Mouse (Mus musculus) lung, adult 10 weeks (tissue): ENCODE measurements around the gene Olfr1134. TPM values are rescaled to one million over a fixed set of nuclear protein-coding genes. Genes with fewer than 3 reads are reported as not detected.

Experiments
- polyA plus RNA-seq: library from polyadenylated mRNA; stranded (reverse); fragments of 350-450 nt; fragmentation: Illumina TruSeq; extraction: RNeasy Lipid Tissue Mini Kit (QIAGEN cat#74804); gene quantifications from one replicate; pipeline ENCODE4 v1.2.3, GENCODE M21; 2014; ENCODE audit warnings: low read depth, low replicate concordance; ENCODE audit not compliant: insufficient read depth

The Olfr1134 gene
- not detected for polyA plus RNA-seq

GRCm38 (mm10) chr2:87658360-87658759 is at the start of gene Olfr1134:
Gene Olfr1134 (minus strand): TSS chr2:87658460.

GRCm38 (mm10) chr2:87693847-87694246 is 35.6 kb upstream of the Olfr1134 start, which contains the start of gene Olfr1136:
Gene Olfr1136 (minus strand): TSS chr2:87693947.

GRCm38 (mm10) chr2:87673564-87673963 is 15.3 kb upstream of the Olfr1134 start, which contains the start of gene Olfr1135:
Gene Olfr1135 (minus strand): TSS chr2:87673664.

GRCm38 (mm10) chr2:87647274-87647673 is 11.0 kb downstream of the Olfr1134 start, which contains the start of gene Olfr1133:
Gene Olfr1133 (minus strand): TSS chr2:87647374.

DNA sequence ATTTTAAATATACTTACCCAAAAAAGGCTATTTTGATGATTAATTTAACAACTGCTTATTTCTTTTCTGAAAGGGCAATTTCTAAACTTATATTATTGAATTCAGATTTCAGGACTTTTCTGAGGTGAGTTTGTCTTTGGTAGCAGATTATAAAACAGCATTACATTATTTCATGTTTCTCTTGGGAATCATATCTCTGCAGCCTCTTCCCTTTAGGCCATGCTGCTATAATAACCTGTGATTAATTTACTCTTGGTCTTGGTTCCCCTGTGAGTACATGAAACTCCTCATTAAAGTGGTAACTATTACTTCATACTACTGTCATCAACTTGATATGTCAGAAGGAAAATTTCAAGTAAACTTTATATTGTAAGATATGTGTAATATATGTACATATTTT is 20.8 kb downstream of the Olfr1134 start, which contains the start of gene Olfr1132:
Gene Olfr1132, minus strand, starts transcription at position 101 of the 400 bp plus-strand sequence.

DNA sequence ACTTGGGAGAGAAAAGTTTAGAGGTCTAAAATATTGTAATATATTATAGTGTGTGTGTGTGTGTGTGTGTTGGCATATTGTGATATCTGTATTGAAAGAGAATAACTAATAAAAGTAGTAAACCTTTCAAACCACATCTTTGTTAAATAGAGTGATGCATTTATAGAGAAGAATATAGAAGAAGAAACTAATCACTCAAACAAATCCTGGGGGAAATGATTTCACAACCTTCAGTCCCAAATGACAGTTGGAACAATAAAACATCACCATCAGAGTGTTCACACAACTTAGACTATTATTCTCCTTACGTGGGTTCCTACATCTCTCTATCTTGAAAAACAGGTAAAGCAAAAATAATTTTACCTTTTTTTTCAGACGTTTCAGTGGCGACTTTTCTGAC is 31.5 kb downstream of the Olfr1134 start, which contains the start of gene Olfr1131:
Gene Olfr1131, plus strand, starts transcription at position 301 of the 400 bp plus-strand sequence.

DNA sequence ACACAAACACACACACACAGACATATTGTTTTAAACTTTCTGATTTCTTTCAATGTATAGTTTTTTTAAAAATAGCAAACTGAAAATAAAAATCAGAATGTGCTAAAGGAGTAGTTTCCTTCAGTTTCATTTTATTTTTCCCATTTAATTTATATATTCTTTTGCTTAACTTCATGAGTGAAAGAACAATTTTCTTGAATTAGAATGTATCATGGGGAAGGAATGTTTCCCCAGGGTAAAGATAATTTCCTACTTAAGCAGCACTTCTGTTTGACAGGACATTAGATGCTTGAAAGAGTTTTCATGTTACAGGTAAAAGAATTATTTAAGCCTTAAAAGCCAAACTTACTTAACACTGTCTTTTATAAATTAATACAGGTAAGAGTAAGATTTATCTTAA is 52.3 kb downstream of the Olfr1134 start, which contains the start of gene Olfr1130:
Gene Olfr1130, plus strand, starts transcription at position 301 of the 400 bp plus-strand sequence.

Other genes with a start within 250 kb of the Olfr1134 start
- not detected for gene Olfr1123, start 241.8 kb downstream of the Olfr1134 start, polyA plus RNA-seq
- gene Olfr1124, start 228.2 kb downstream of the Olfr1134 start, polyA plus RNA-seq = not detected
- not detected for gene Olfr1126, start 204.5 kb downstream of the Olfr1134 start, polyA plus RNA-seq
- gene Pramel7, start 161.4 kb downstream of the Olfr1134 start, polyA plus RNA-seq = not detected
- gene Pramel6, start 151.9 kb downstream of the Olfr1134 start, polyA plus RNA-seq = not detected
- gene Olfr153, start 126.7 kb downstream of the Olfr1134 start, polyA plus RNA-seq = not detected
- not detected for gene Olfr1128, start 112.9 kb downstream of the Olfr1134 start, polyA plus RNA-seq
- not detected for gene Olfr1129, start 84.6 kb downstream of the Olfr1134 start, polyA plus RNA-seq
- not detected for gene Olfr1130, start 52.2 kb downstream of the Olfr1134 start, polyA plus RNA-seq
- gene Olfr1131, start 31.4 kb downstream of the Olfr1134 start, polyA plus RNA-seq = not detected
- gene Olfr1132, start 20.9 kb downstream of the Olfr1134 start, polyA plus RNA-seq = not detected
- not detected for gene Olfr1133, start 11.1 kb downstream of the Olfr1134 start, polyA plus RNA-seq
- gene Olfr1135, start 15.2 kb upstream of the Olfr1134 start, polyA plus RNA-seq = not detected
- not detected for gene Olfr1136, start 35.5 kb upstream of the Olfr1134 start, polyA plus RNA-seq
- not detected for gene Olfr1137, start 54.7 kb upstream of the Olfr1134 start, polyA plus RNA-seq
- not detected for gene Olfr1138, start 81.5 kb upstream of the Olfr1134 start, polyA plus RNA-seq
- not detected for gene Olfr1140, start 85.3 kb upstream of the Olfr1134 start, polyA plus RNA-seq
- not detected for gene Olfr1141, start 95.5 kb upstream of the Olfr1134 start, polyA plus RNA-seq
- not detected for gene Olfr152, start 121.0 kb upstream of the Olfr1134 start, polyA plus RNA-seq
- gene Olfr1143, start 142.1 kb upstream of the Olfr1134 start, polyA plus RNA-seq = not detected
- gene Olfr1145, start 151.4 kb upstream of the Olfr1134 start, polyA plus RNA-seq = not detected
- not detected for gene Olfr1148, start 172.1 kb upstream of the Olfr1134 start, polyA plus RNA-seq
- not detected for gene Olfr1150-ps1, start 185.5 kb upstream of the Olfr1134 start, polyA plus RNA-seq
- not detected for gene Olfr1151, start 197.4 kb upstream of the Olfr1134 start, polyA plus RNA-seq
- not detected for gene Olfr1152, start 208.0 kb upstream of the Olfr1134 start, polyA plus RNA-seq
- not detected for gene Olfr1153, start 236.5 kb upstream of the Olfr1134 start, polyA plus RNA-seq
- not detected for gene Olfr1154, start 246.7 kb upstream of the Olfr1134 start, polyA plus RNA-seq